In genomic region chr5:127800907-127801306, GRCm38 (mm10) we compare ENCODE assay signal across 14 mouse cellular contexts.
DNase-seq lines count a peak whose midpoint lies in the region; ATAC-seq and TF ChIP-seq lines count a peak whose summit lies in the region.
"Had no signal": no experiment of that assay in that cellular context is flagged by ENCODE, and none has a peak within 500 bp of the region (broad histone marks: within the 10 kb centered on the region; RNA-seq: fewer than 3 reads in every experiment).

No protein-coding gene starts in this region.

- no peak for TF ChIP-seq POLR2A in brain, embryonic 14.5 days (IDR thresholded peaks at IDR 0.05; ENCODE audit: borderline replicate concordance, extremely low read depth, insufficient read depth, insufficient read length, poor library complexity, severe bottlenecking)

- WGBS in intestine, postnatal 0 days, result 65% methylated on average over 4 of the region's 4 CpGs
- WGBS in intestine, embryonic 15.5 days, result 67% methylated on average over 4 of the region's 4 CpGs

- no peak for ATAC-seq in intestine, postnatal 0 days
- no peak for ATAC-seq in intestine, embryonic 15.5 days
- ATAC-seq: CD4-positive, CD25-positive, alpha-beta regulatory T cell, adult 4 months; liver, postnatal 0 days; Patski had no signal

- peak; percentile 10; the same call in 1 of the 2 replicates for TF ChIP-seq CTCF in intestine, postnatal 0 days (IDR thresholded peaks at IDR 0.05; ENCODE audit: low read depth)
- peak; percentile 42; the same call in 1 of the 2 replicates for TF ChIP-seq CTCF in brain, embryonic 14.5 days (IDR thresholded peaks at IDR 0.05; ENCODE audit: borderline replicate concordance, extremely low read depth, insufficient read depth, insufficient read length)

- no peaks in the 10 kb centered on the region for H3K27me3 ChIP-seq in intestine, postnatal 0 days (replicated peaks; ENCODE audit: control insufficient read depth, insufficient read depth, low read length)
- H3K27me3 ChIP-seq in intestine, embryonic 15.5 days (replicated peaks), result no peaks in the 10 kb centered on the region
- H3K27me3 ChIP-seq: heart, embryonic 12.5 days; limb, embryonic 13.5 days; Patski had no signal

- H3K9me3 ChIP-seq in intestine, postnatal 0 days (ENCODE audit: control insufficient read depth), result 0 out of 2 replicates have a peak, but pooled peaks cover 2% of the 10 kb centered on the region
- no peaks in the 10 kb centered on the region for H3K9me3 ChIP-seq in intestine, embryonic 15.5 days
- H3K9me3 ChIP-seq: limb, embryonic 13.5 days; midbrain, embryonic 10.5 days had no signal

- H3K27ac ChIP-seq in intestine, postnatal 0 days (ENCODE audit: low read depth, low read length), result no peak overlapping the region
- no peak overlapping the region for H3K27ac ChIP-seq in intestine, embryonic 15.5 days
- H3K27ac ChIP-seq: limb, embryonic 13.5 days; midbrain, embryonic 10.5 days had no signal

- H3K4me2 ChIP-seq in intestine, postnatal 0 days (replicated peaks; ENCODE audit: low read depth), result no peak overlapping the region
- H3K4me2 ChIP-seq in intestine, embryonic 15.5 days (replicated peaks), result no peak overlapping the region
- H3K4me2 ChIP-seq: heart, embryonic 12.5 days; limb, embryonic 13.5 days had no signal

- no peaks in the 10 kb centered on the region for H3K4me1 ChIP-seq in intestine, postnatal 0 days (replicated peaks; ENCODE audit: control insufficient read depth, insufficient read depth, low read length)
- H3K4me1 ChIP-seq in intestine, embryonic 15.5 days (replicated peaks), result no peaks in the 10 kb centered on the region
- H3K4me1 ChIP-seq: heart, embryonic 12.5 days; limb, embryonic 13.5 days had no signal

- DNase-seq in lung, postnatal 10 days, result peak; percentile 8
- no peak for DNase-seq in lung, postnatal 14 days
- peak; percentile 74 for DNase-seq in brain, embryonic 14.5 days (ENCODE audit: low read depth)
- peak; percentile 25 for DNase-seq in retina, embryonic 14.5 days (ENCODE audit: low spot score)
- DNase-seq in thymus, postnatal 4 days, result no peak
- DNase-seq: cerebellum, postnatal 10 days; liver, postnatal 0 days had no signal

- no peak overlapping the region for H3K4me3 ChIP-seq in intestine, postnatal 0 days (ENCODE audit: low read depth, low read length)
- H3K4me3 ChIP-seq in intestine, embryonic 15.5 days (replicated peaks), result no peak overlapping the region
- H3K4me3 ChIP-seq: heart, embryonic 12.5 days; limb, embryonic 13.5 days; midbrain, embryonic 10.5 days had no signal

- H3K9ac ChIP-seq in intestine, postnatal 0 days (ENCODE audit: low read depth, low read length), result no peak overlapping the region
- H3K9ac ChIP-seq in intestine, embryonic 15.5 days, result no peak overlapping the region
- H3K9ac ChIP-seq: heart, embryonic 12.5 days; limb, embryonic 13.5 days; liver, postnatal 0 days had no signal

- no peaks in the 10 kb centered on the region for H3K36me3 ChIP-seq in intestine, postnatal 0 days (ENCODE audit: control insufficient read depth, insufficient read depth)
- H3K36me3 ChIP-seq in intestine, embryonic 15.5 days, result no peaks in the 10 kb centered on the region
- H3K36me3 ChIP-seq: heart, embryonic 12.5 days; limb, embryonic 13.5 days; midbrain, embryonic 10.5 days had no signal

Comparison
In these comparisons a context has a peak if more than half of its experiments do, and no peak if none do; other contexts are left out.
1. DNase-seq: peak in lung, postnatal 10 days (single experiment), brain, embryonic 14.5 days (single experiment) and retina, embryonic 14.5 days (single experiment); none in lung, postnatal 14 days (single experiment) and thymus, postnatal 4 days (single experiment).